Mouse (Mus musculus) small intestine, adult 2 months (tissue): ENCODE measurements at regions not wholly inside any gene's neighbourhood (a gene's known extent, or its start where the extent isn't known, plus 50 kb on each side); places are given as distances from the start of the nearest gene placed in this dataset.

ENCODE experiments used
- H3K27ac ChIP-seq: fragments of 200-500 bp; 2 replicates; pipeline ENCODE4 v1.5.1; 2012; ENCODE audit warnings: low read depth, low read length, control low read depth, inconsistent platforms; ENCODE audit not compliant: insufficient read depth
- H3K27me3 ChIP-seq: fragments of 200-500 bp; 2 replicates; pipeline ENCODE4 v1.6.1; 2012; ENCODE audit warnings: mild to moderate bottlenecking, moderate library complexity, low read length, inconsistent platforms; ENCODE audit not compliant: control insufficient read depth, insufficient read depth
- H3K36me3 ChIP-seq: fragments of 200-500 bp; 2 replicates; pipeline ENCODE4 v1.6.1; 2012; ENCODE audit warnings: mild to moderate bottlenecking, low read length, control low read depth, inconsistent platforms; ENCODE audit not compliant: control insufficient read depth, insufficient read depth
- H3K4me1 ChIP-seq: fragments of 200-500 bp; 2 replicates; pipeline ENCODE4 v1.6.1; 2012; ENCODE audit warnings: low read length, inconsistent platforms, mixed read lengths; ENCODE audit not compliant: control insufficient read depth, insufficient read depth, insufficient read length
- H3K4me3 ChIP-seq: fragments of 200-500 bp; 2 replicates; pipeline ENCODE4 v1.5.1; 2012; ENCODE audit warnings: low read depth, mild to moderate bottlenecking, control low read depth, inconsistent platforms, low read length, moderate library complexity
- CTCF ChIP-seq: fragments of 200-500 bp; IDR thresholded peaks from 2 replicates; pipeline ENCODE4 v1.5.1; 2012; ENCODE audit warnings: low read depth, mild to moderate bottlenecking, control low read depth, inconsistent platforms, low read length, moderate library complexity, mixed read lengths; ENCODE audit not compliant: insufficient replicate concordance, insufficient read length; ENCODE audit errors: extremely low read depth
- POLR2A ChIP-seq: fragments of 200-500 bp; IDR thresholded peaks from 2 replicates; pipeline ENCODE4 v1.6.1; 2012; ENCODE audit warnings: low read depth, mild to moderate bottlenecking, control low read depth, inconsistent platforms, low read length, moderate library complexity
- WGBS: fragments of 180-500 bp; shearing (Covaris S2); methylation state at CpG from one replicate; pipeline ENCODE4 v1.1.7; 2018; 5-methylcytosine and 5-hydroxymethylcytosine counted together

GRCm38 (mm10) chr13:37625532-37626235 is 152.5 kb upstream of the Rreb1 start:
- TF ChIP-seq POLR2A (no peak), CTCF (no peak)
- Histone ChIP-seq H3K4me3 (no peak overlapping the region), H3K27ac (no peak overlapping the region), H3K27me3 (no peaks in the 10 kb centered on the region), H3K36me3 (no peaks in the 10 kb centered on the region), H3K4me1 (no peaks in the 10 kb centered on the region)
- WGBS = 77% methylated on average over 13 of the region's 13 CpGs

GRCm38 (mm10) chr13:37628391-37629270 is 149.6 kb upstream of the Rreb1 start:
- WGBS = 73% methylated on average over 16 of the region's 16 CpGs
- Histone ChIP-seq H3K27ac (no peak overlapping the region), H3K27me3 (no peaks in the 10 kb centered on the region), H3K4me1 (no peaks in the 10 kb centered on the region), H3K4me3 (no peak overlapping the region), H3K36me3 (no peaks in the 10 kb centered on the region)
- TF ChIP-seq CTCF = no peak
- no peak for TF ChIP-seq POLR2A

GRCm38 (mm10) chr13:37629271-37629899 is 148.8 kb upstream of the Rreb1 start:
- WGBS = 81% methylated on average over 6 of the region's 6 CpGs
- no peaks in the 10 kb centered on the region for H3K4me1 ChIP-seq
- no peak overlapping the region for H3K4me3 ChIP-seq
- no peaks in the 10 kb centered on the region for H3K27me3 ChIP-seq
- TF ChIP-seq CTCF (no peak), POLR2A (no peak)
- H3K36me3 ChIP-seq = no peaks in the 10 kb centered on the region
- H3K27ac ChIP-seq = no peak overlapping the region

- Histone ChIP-seq H3K4me3 (no peak overlapping the region), H3K4me1 (no peaks in the 10 kb centered on the region), H3K36me3 (no peaks in the 10 kb centered on the region), H3K27ac (no peak overlapping the region), H3K27me3 (no peaks in the 10 kb centered on the region)
- WGBS = 86% methylated on average over 5 of the region's 5 CpGs
- TF ChIP-seq POLR2A = no peak
- TF ChIP-seq CTCF = no peak
These were observed 145.3 kb upstream of the Rreb1 start for GRCm38 (mm10) chr13:37632835-37633440.

- Histone ChIP-seq H3K27ac (no peak overlapping the region), H3K36me3 (no peaks in the 10 kb centered on the region), H3K4me1 (no peaks in the 10 kb centered on the region), H3K4me3 (no peak overlapping the region), H3K27me3 (no peaks in the 10 kb centered on the region)
- TF ChIP-seq POLR2A (no peak), CTCF (no peak)
- WGBS = 88% methylated on average over 4 of the region's 4 CpGs
These were observed 141.8 kb upstream of the Rreb1 start for GRCm38 (mm10) chr13:37636363-37636762.

GRCm38 (mm10) chr13:37637151-37637550 is 141.0 kb upstream of the Rreb1 start:
- H3K4me3 ChIP-seq = no peak overlapping the region
- WGBS = 90% methylated on average over 10 of the region's 10 CpGs
- TF ChIP-seq CTCF (no peak), POLR2A (no peak)
- H3K4me1 ChIP-seq = no peaks in the 10 kb centered on the region
- no peaks in the 10 kb centered on the region for H3K27me3 ChIP-seq
- no peak overlapping the region for H3K27ac ChIP-seq
- H3K36me3 ChIP-seq = no peaks in the 10 kb centered on the region

- Histone ChIP-seq H3K4me1 (no peaks in the 10 kb centered on the region), H3K27ac (no peak overlapping the region), H3K36me3 (no peaks in the 10 kb centered on the region), H3K27me3 (no peaks in the 10 kb centered on the region), H3K4me3 (no peak overlapping the region)
- no peak for TF ChIP-seq CTCF
- WGBS = 47% methylated on average over 8 of the region's 8 CpGs
These were observed 140.1 kb upstream of the Rreb1 start for GRCm38 (mm10) chr13:37638071-37638511.
